Mouse (Mus musculus) layer of hippocampus, postnatal 10 days (tissue): ENCODE data around the gene Il17a. TPM values are rescaled to one million over a fixed set of nuclear protein-coding genes. Genes with fewer than 3 reads are reported as not detected.
"Not testable (repeated sequence)": the region's sequence is repeated elsewhere in the genome, so short reads cannot be mapped to it uniquely, and the experiment has no call there.

Experiments
- DNase-seq, 2 experiments: peaks; one replicate each; pipeline ENCODE4 v3.0.0; 2021; ENCODE audit warnings: low spot score in 2 of 2
- long read RNA-seq: library from polyadenylated mRNA; stranded (forward); transcript quantifications from one replicate; pipeline ENCODE4 v2.0.0, GENCODE M21; 2023
- total RNA-seq, 2 experiments: library from RNA; stranded (reverse); gene quantifications; 2 replicates each; pipeline ENCODE4 v1.2.3; 2021

The Il17a gene
- not detected for total RNA-seq
- long read RNA-seq = 0 reads

DNA sequence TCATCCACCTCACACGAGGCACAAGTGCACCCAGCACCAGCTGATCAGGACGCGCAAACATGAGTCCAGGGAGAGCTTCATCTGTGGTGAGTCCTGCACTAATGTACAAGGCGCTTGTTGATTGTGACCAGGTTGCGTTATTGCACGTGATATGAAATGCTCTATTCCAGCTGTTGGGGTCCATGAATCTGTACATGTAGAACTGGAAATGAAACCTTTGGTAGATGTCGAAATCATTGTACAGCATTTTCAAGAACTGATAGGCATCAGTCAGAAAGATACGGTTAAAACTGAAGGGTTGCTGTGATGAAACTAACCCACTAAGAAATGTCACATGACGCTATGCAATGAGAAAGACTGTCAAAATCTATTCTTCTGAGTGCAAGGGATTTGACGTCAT, at the start of gene Il17a:
Gene Il17a (plus strand): TSS at position 3 of the 400 bp plus-strand sequence.
- DNase-seq = no peak

DNA sequence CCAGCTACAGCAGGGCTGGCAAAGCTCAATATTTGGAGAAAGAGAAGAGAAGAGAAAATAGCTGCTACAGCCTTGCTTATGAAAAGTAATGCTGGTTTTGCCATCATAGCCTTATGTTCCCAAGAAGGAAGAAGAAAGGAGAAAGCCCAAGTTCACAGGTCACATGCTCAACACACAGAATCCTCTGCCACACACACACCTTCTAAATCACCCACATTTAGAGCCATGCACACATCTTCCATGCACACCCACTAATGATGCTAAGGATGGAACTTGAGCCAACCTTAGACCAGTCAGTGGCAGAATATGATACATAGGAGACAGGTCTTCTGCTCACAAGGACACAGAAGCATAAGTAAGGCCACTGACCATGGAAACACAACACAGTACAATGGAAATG, 47.9 kb upstream of the Il17a start:
- no peak for DNase-seq

DNA sequence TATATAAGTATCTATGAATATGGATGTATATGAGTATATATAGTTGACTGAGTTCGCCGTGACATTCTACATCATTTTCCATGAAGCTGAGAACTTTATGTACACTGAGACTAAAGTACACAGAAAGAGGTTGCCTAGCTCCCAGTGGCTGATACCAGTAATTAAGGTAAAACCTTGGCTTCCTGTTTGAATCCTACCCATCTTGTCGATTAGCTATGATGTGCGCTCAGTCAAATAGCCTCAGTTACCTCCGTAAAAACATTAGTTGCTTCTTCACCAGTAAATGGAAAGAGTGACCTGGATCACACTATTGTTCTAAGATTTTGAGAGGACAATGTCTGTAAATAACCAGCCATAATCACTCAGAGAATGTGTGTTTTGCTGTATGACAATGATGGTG, 47.3 kb upstream of the Il17a start:
- no peak for DNase-seq

- no peak for DNase-seq
Observed at GRCm38 (mm10) chr1:20683853-20684252, 46.9 kb upstream of the Il17a start.

- DNase-seq = no peak
Observed at GRCm38 (mm10) chr1:20684403-20684802, 46.3 kb upstream of the Il17a start.

DNA sequence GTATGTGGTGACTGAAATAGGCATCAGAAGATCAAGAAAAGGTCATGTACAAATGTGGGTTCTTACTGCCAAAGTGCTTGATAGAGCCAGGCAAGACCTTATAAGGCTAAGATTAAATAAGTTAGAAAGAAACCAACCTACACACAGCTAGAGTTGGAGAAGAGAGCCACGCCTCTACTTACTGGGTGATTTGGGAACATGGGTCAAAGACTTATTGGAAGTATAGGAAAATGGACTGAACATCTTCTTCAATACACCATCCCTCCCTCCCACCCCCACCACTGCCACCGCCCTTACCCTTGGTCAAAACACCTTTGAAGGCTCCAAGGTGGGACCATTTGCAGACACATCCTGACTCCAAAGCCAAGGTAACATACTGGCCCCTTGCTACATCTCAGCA, 45.3 kb upstream of the Il17a start:
- no peak for DNase-seq

DNA sequence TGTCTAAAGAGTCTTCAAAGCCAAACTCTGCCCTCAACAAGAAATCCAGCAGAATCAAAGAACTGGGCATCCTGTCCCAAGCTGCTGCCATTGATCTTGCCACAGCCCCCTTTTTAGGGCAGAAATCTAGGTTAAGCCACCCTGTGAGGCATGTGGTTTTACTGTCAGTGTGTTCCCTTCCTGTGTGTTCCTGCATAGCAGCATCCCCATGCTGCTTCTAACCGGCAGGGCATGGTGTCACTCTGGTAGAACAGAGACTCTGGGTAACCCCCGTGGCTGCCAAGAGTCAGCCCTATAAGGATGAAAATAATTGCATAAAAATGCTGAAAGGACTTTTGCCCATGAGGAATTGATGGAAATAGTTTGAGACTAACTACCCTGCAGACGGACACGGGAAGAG, 44.8 kb upstream of the Il17a start:
- DNase-seq = no peak

GRCm38 (mm10) chr1:20691336-20691735, 39.4 kb upstream of the Il17a start:
- no peak for DNase-seq

- DNase-seq = no peak
Observed at GRCm38 (mm10) chr1:20693634-20694313, 36.9 kb upstream of the Il17a start.

DNA sequence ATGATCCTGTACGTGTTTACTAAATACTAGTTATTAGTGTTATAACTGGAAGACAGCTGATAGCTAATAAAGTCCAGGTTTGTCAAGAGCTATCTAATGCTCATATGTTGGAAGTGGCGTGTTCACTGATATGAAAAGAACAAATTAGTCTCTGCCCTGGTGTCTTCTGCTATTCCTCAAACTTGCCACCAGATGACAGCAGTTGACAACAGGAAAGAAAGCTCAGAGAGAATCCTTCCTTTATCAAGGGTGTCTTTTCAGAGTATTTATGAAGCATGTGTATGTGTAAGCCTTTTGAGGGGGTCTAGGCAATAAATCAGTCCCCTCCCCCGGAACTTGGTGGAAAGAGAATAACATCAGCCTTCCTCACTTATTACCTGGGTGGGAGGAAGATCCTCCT, 30.7 kb upstream of the Il17a start:
- DNase-seq = no peak

- DNase-seq = no peak
Observed at GRCm38 (mm10) chr1:20736572-20736971, 5.9 kb downstream of the Il17a start.

DNA sequence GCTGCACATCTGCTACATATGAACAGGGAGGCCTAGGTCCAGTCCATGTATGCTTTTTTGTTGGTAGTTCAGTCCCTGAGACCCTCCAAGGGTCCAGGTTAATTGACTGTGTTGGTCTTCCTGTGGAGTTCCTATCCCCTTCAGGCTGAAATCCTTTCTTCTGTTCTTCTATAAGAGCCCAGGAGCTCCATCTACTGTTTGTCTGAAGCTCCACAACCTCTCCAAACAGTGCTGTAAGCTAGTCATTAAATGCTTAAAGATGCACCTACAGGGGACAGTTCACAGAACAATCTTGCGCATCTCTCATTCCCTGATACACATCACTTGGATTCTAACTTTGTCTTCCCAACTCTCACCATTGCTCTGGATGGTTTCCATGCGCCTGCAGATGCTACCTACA, 7.8 kb downstream of the Il17a start:
- no peak for DNase-seq

DNA sequence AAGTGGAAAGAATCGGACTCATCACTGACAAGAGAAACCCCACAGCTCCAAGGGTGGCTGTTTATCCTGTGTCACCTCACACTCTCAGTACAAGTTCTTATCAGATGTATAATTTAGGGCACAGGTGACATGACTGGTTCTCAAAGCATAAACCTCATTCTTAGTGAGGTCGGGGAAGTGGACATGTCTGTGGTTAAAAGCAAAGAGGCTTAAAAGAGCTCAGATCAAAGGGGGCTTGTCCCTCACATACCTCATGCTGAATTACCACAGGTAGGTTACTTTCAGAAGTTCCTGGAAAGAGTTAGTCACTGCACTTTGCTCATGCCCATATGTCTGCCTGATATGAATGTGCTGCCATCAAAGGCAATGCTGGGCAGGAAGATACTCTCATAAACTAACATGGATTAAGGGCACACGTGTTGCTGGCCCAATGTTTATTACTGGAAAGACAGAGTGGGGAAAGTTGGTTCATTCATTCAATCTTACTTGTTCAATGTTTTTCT, 9.8 kb downstream of the Il17a start:
- no peak for DNase-seq

DNA sequence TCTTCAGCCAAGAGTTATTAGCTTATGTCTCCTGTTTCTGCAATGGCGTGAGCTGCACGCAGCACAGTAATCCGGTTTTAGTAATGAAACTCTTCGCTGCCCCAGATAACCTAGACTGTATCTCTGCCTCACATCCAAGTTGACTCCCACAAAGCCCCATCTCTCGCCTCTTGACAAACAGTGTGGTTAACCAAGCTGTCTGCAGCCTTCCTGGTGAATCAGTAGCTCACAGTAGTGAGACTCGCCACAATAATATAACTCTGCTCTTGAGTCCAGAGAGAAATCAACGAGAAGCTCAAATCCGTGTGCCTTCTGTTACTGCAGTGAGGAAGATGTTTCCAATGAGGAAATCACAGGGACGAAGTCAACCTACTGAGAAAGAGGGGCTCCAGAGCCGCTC, 23.7 kb downstream of the Il17a start:
- DNase-seq = no peak

GRCm38 (mm10) chr1:20757586-20757985, 26.9 kb downstream of the Il17a start:
- DNase-seq = no peak

DNA sequence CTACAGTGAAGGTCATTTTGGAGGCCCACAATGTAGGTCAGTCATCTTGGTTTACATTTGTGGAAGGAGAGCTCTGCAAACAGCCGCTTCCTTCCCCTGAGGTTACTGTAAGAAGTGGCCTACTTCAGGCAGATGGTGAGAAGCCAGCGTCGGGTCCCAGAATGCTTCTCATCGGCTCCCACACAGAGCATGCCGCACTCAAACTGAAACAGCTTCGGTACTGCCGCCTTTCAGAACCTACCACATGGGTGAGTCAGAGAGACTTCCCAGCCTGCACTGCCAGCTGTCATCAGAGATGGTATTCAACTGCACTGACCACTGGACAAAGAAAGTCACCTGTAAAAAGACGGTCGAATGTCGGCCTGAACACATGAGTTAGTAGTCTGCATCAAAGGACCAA, 29.1 kb downstream of the Il17a start:
- DNase-seq = peak; percentile 5 to 19

- DNase-seq = no peak
Observed at GRCm38 (mm10) chr1:20760331-20760730, 29.6 kb downstream of the Il17a start.

- DNase-seq = no peak
Observed at GRCm38 (mm10) chr1:20761411-20761810, 30.7 kb downstream of the Il17a start.

DNA sequence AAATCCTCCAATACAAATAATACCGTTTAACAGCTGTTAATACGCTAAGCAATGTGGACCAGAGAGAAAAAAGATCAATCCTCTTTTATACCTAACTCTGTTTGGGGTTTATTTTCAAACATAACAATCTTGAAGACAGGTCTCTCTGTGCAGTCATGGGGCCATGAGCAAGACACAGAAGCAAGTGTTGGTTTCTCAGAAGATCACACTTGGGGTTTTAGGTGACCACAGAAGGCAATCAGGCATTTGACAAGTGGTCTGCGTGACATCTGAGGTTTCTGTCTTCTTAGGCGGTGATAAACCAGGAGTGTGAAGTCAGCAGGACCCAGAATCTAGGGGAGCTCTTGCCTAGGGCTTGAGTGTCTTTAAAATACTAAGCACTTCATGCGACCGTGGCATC, 35.8 kb downstream of the Il17a start:
- no peak for DNase-seq

DNA sequence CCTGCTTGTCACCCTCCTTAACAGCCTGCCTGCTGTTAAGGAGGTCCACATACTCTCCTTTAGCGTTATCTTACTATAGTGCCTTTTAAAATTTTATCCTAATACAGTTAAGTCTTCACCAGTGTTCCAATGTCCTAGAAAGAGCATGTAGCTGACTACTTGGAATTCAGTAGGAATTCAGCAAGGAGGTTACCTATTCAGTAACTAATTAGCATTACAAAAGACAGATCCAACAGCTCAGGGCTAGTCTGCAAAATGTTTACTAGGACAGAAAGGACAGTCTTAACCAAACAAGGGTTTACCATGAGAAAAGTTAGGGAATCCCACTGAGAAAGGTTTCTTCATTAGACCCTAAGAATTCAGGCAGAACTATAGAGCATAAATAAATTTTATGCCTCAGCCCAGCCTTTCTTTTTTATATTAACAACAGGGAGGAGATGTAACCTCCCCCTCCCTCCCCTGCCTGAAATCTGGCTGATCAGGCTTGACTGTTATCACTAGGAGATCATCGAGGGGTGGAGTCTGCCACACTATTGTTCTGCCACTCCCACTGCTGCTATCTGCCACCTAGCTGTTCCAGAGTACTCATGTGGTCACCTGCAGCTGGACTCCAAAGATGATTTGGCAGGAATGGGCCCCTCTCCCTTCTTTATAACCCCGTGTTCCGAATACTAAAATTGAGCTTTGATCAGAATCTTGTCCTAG, 43.5 kb downstream of the Il17a start:
- not testable (repeated sequence) for DNase-seq

DNA sequence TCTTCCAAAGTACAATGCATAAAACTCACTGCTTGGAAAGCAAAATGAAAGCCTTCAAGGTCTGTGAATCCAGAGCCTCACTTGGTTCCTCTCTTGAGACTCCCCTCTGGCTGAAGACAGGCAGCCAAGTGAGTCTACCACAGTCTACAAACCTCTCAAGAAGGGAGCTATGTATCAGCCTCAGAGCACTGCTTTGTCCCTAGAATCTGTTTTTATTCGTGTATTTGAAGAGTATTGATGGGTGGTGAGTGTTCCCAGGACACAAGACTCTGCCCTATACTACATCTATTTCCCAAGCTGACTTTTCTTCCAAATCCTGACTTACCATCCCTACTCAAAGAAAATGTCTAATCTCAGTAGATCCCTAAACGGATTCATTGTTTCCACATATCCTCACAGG, 47.7 kb downstream of the Il17a start:
- no peak for DNase-seq
